Mouse (Mus musculus): Measurements from ENCODE around the gene Ppa2. TPM values are rescaled to one million over a fixed set of nuclear protein-coding genes. Genes with fewer than 3 reads are reported as not detected.
A peak's percentile ranks its signal among the peaks of the same experiment; 100 is the strongest.

Gene Ppa2
- total RNA-seq, 2 experiments from 2014 or later, result 43.7 to 59.7 TPM

- no peak for DNase-seq
- no peak overlapping the region for H3K4me3 ChIP-seq
- no peak for TF ChIP-seq CTCF (IDR thresholded peaks at IDR 0.05)
- peak overlapping the region; percentile 28; the same call in 1 of the 2 replicates for H3K27ac ChIP-seq
- intact Hi-C loops (cut with DNase I), result no loop called here
Observed at GRCm38 (mm10) chr3:133333267-133334170, 23.6 kb downstream of the Ppa2 start.

DNA sequence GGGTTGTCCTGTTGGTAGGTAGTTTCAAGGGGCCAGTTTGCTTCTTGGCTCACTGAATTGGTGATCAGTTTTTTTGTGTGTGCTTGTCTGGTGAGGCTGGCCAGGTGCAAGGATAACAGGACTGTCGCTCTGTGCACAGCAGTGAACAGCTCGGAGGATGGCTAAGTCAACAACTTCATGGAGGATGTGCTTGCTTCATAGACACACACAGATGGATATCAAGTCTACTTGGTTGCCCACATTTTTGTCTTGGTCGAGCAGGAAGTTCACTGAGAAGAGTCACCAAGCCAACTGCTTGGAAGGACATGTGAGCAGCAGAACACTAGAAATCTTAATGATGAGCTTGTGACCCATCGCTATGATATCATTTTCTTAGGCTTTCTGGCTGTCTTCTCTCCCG, 24.8 kb downstream of the Ppa2 start:
- no peak for TF ChIP-seq CTCF (IDR thresholded peaks at IDR 0.05)
- Histone ChIP-seq H3K4me3 (no peak overlapping the region), H3K27ac (no peak overlapping the region)
- no peak for DNase-seq
- intact Hi-C loops (cut with DNase I), result loop anchor here (5.0 kb wide), 1 partner anchor 208 kb away; no protein-coding TSS in a partner anchor

DNA sequence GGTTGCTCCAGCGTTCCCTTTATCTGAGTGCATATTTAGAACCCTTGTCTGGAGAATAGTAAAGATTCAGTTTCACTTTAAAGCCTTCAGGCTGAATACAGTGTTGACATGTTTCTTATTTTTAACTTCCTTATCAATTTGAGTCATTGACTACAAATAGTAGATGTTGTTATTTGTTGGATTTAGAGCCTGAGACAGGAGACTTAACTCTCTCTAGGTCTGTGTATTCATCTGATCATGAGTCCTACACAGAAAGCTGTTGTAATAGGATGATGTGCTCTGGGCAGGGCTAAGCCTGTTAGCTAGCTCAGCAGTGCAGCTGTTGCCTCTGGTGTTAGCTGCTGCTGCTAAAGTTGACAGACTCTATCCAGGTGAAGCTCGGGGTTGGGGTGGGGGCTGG, 25.3 kb downstream of the Ppa2 start:
- no peak for TF ChIP-seq CTCF (IDR thresholded peaks at IDR 0.05)
- Histone ChIP-seq H3K27ac (no peak overlapping the region), H3K4me3 (no peak overlapping the region)
- intact Hi-C loops (cut with DNase I), result loop anchor here (5.0 kb wide), 1 partner anchor 207 kb away; no protein-coding TSS in a partner anchor
- no peak for DNase-seq

GRCm38 (mm10) chr3:133336400-133336799, 26.5 kb downstream of the Ppa2 start:
- TF ChIP-seq CTCF (IDR thresholded peaks at IDR 0.05), result peak; percentile 60
- intact Hi-C loops (cut with DNase I), result loop anchor here (5.0 kb wide), 1 partner anchor 206 kb away; no protein-coding TSS in a partner anchor
- H3K4me3 ChIP-seq, result no peak overlapping the region
- DNase-seq, result no peak
- H3K27ac ChIP-seq, result no peak overlapping the region

GRCm38 (mm10) chr3:133338851-133339356, 29.0 kb downstream of the Ppa2 start:
- peak; percentile 65 for DNase-seq
- H3K4me3 ChIP-seq, result peak overlapping the region; percentile 57

DNA sequence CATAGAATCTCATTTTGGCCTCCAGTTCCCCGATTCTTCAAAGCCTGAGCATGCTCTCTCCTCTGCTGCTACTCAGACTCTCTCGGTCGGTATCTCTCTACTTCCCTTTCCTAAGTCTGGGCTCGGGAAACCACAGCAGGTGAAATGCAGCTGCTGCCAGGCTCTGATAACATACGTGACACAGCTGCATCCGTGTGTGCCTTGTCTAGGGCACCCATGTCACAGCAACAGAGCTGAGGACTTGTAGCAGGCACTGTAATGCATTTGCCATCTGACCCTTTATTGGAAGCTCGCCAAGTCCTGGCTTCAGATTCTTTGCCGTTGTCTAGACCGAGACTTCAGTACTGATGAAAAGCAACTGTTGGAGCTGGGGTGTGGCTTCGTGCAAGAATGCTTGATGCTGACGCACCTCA, 29.5 kb downstream of the Ppa2 start:
- DNase-seq, result peak; percentile 40
- H3K27ac ChIP-seq, result peak overlapping the region; percentile 72; the same call in 1 of the 2 replicates
- intact Hi-C loops (cut with DNase I), result loop anchor here (5.0 kb wide), 1 partner anchor 203 kb away; no protein-coding TSS in a partner anchor
- peak overlapping the region; percentile 57 for H3K4me3 ChIP-seq
- no peak for TF ChIP-seq CTCF (IDR thresholded peaks at IDR 0.05)

More at GRCm38 (mm10) chr3:133338851-133339356, 29.0 kb downstream of the Ppa2 start:
- TF ChIP-seq CTCF (IDR thresholded peaks at IDR 0.05), result no peak
- intact Hi-C loops (cut with DNase I), result loop anchor here (5.0 kb wide), 1 partner anchor 203 kb away; no protein-coding TSS in a partner anchor
- H3K27ac ChIP-seq, result peak overlapping the region; percentile 72

GRCm38 (mm10) chr3:133341106-133341505, 31.2 kb downstream of the Ppa2 start:
- no peak for DNase-seq

GRCm38 (mm10) chr3:133347535-133347934, 37.6 kb downstream of the Ppa2 start:
- intact Hi-C loops (cut with DNase I), result no loop called here
- Histone ChIP-seq H3K4me3 (no peak overlapping the region), H3K27ac (no peak overlapping the region)
- DNase-seq, result no peak
- TF ChIP-seq CTCF (IDR thresholded peaks at IDR 0.05), result no peak

More at GRCm38 (mm10) chr3:133341106-133341505, 31.2 kb downstream of the Ppa2 start:
- TF ChIP-seq CTCF (IDR thresholded peaks at IDR 0.05), result no peak
- intact Hi-C loops (cut with DNase I), result no loop called here
- Histone ChIP-seq H3K4me3 (no peak overlapping the region), H3K27ac (no peak overlapping the region)

- intact Hi-C loops (cut with DNase I), result no loop called here
- Histone ChIP-seq H3K4me3 (no peak overlapping the region), H3K27ac (no peak overlapping the region)
- no peak for TF ChIP-seq CTCF (IDR thresholded peaks at IDR 0.05)
- no peak for DNase-seq
Observed at GRCm38 (mm10) chr3:133348847-133349246, 38.9 kb downstream of the Ppa2 start.

- intact Hi-C loops (cut with DNase I), result no loop called here
- Histone ChIP-seq H3K27ac (no peak overlapping the region), H3K4me3 (no peak overlapping the region)
- DNase-seq, result no peak
- TF ChIP-seq CTCF (IDR thresholded peaks at IDR 0.05), result no peak
Observed at GRCm38 (mm10) chr3:133357426-133357974, 47.6 kb downstream of the Ppa2 start.

DNA sequence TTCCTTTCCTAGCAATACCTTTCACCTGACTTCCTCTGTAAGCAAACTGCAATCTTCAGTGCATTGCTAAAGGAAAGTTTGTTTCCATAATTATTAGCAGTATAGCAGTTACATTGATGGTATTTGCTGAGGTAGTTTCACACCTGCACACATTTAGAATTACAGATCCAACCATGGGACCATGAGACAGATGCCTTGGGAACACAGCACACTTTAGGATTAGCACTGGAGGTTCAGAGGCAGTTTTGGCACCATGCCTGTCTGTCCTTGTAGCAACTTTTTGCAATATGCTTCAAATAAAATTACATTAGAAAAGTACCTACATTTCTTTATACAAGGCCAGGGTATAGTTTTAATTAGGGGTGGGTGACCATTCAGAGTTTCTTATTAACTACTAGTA, 48.1 kb downstream of the Ppa2 start:
- Histone ChIP-seq H3K4me3 (no peak overlapping the region), H3K27ac (no peak overlapping the region)
- no peak for TF ChIP-seq CTCF (IDR thresholded peaks at IDR 0.05)
- no peak for DNase-seq
- intact Hi-C loops (cut with DNase I), result no loop called here

GRCm38 (mm10) chr3:133361406-133361805, 51.5 kb downstream of the Ppa2 start:
- intact Hi-C loops (cut with DNase I), result no loop called here
- no peak for DNase-seq
- no peak overlapping the region for H3K4me3 ChIP-seq
- no peak for TF ChIP-seq CTCF (IDR thresholded peaks at IDR 0.05)
- no peak overlapping the region for H3K27ac ChIP-seq

DNA sequence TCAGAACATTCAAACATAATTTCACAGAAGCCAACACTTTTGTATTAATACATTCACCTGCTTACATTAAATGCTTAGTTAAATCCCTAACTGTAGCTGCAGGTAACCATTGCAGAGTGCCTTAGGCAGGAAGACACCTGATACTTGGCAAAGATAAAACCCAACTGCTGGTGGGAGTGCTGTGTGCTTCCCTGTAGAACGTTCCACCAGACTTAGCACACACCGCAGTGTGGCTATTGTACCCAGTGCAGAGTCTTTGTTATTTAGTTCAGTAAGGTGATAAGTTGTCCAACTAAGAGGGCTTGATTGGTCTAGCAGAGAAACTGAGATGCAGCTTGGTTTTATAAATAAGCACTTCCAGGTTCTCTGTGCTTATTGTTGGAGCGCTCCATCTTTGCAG, 54.2 kb downstream of the Ppa2 start:
- no peak for TF ChIP-seq CTCF (IDR thresholded peaks at IDR 0.05)
- intact Hi-C loops (cut with DNase I), result no loop called here
- Histone ChIP-seq H3K4me3 (no peak overlapping the region), H3K27ac (no peak overlapping the region)
- DNase-seq, result no peak
